In the genomic region with DNA sequence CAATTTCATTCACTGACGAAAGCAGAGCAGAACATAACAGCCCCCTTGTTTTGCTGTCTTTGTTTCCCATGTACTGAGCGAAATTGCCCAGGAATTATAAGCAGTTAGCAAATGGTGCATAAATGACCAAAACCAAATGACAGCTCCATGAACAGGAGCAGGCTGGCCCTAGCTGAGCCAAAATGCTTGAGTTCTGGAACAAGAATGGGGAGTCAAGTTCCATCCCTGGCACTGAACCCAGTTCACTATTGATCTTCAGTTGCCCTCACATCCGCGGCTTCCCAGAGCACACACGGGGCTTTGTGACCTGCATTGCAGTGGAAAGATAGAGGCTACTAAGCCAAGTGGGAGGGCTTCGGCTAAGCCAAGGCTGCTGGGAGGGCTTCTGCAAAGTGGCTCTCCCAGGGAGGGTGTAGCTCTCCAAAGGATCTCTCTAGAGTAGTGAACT, we compare ENCODE assay signal across 9 mouse cellular contexts. TPM values are rescaled to one million over a fixed set of nuclear protein-coding genes. Genes with fewer than 3 reads are reported as not detected.
DNase-seq lines count a peak whose midpoint lies in the region; ATAC-seq lines count a peak whose summit lies in the region.
"Had no signal": no experiment of that assay in that cellular context is flagged by ENCODE, and none has a peak within 500 bp of the region (broad histone marks: within the 10 kb centered on the region; RNA-seq: fewer than 3 reads in every experiment).

No protein-coding gene starts in this region.

- H3K9me3 ChIP-seq in kidney, embryonic 15.5 days (replicated peaks): peaks cover 4% of the 10 kb centered on the region; the same call in 1 of the 2 replicates
- no peaks in the 10 kb centered on the region for H3K9me3 ChIP-seq in limb, embryonic 10.5 days (replicated peaks)

- no peak for DNase-seq in kidney, postnatal 36 days
- peak; percentile 10 for DNase-seq in cerebellum, adult 8-10 months
- peak; percentile 12 for DNase-seq in gastrocnemius, postnatal 10 days
- no peak for DNase-seq in limb, embryonic 10.5 days (ENCODE audit: low spot score)
- DNase-seq in adipocyte (ENCODE audit: low spot score): no peak
- no peak for DNase-seq in urinary bladder, postnatal 10 days (ENCODE audit: low spot score)
- DNase-seq in thymus, postnatal 14 days: no peak

- no peak overlapping the region for H3K4me3 ChIP-seq in kidney, embryonic 15.5 days (replicated peaks)
- H3K4me3 ChIP-seq in limb, embryonic 10.5 days: no peak overlapping the region

- ATAC-seq in kidney, embryonic 15.5 days (replicated peaks; ENCODE audit: low FRiP score): no peak

- H3K27ac ChIP-seq in kidney, embryonic 15.5 days: 0 out of 2 replicates have a peak overlapping the region, but pooled peaks have one; percentile 18
- peak overlapping the region; percentile 76 for H3K27ac ChIP-seq in limb, embryonic 10.5 days

- no peaks in the 10 kb centered on the region for H3K36me3 ChIP-seq in kidney, embryonic 15.5 days
- no peaks in the 10 kb centered on the region for H3K36me3 ChIP-seq in limb, embryonic 10.5 days

- H3K4me2 ChIP-seq in kidney, embryonic 15.5 days: no peak overlapping the region

- no peak overlapping the region for H3K9ac ChIP-seq in kidney, embryonic 15.5 days

- no peaks in the 10 kb centered on the region for H3K27me3 ChIP-seq in kidney, embryonic 15.5 days
- no peaks in the 10 kb centered on the region for H3K27me3 ChIP-seq in limb, embryonic 10.5 days (ENCODE audit: low read depth, poor library complexity, severe bottlenecking)

- H3K4me1 ChIP-seq in kidney, embryonic 15.5 days: 0 out of 2 replicates have a peak, but pooled peaks cover 10% of the 10 kb centered on the region
- peaks cover 23% of the 10 kb centered on the region for H3K4me1 ChIP-seq in limb, embryonic 10.5 days

- 74% methylated on average over 6 of the region's 6 CpGs for WGBS in kidney, embryonic 15.5 days
- WGBS in limb, embryonic 10.5 days: 85% methylated on average over 6 of the region's 6 CpGs

RNA-seq across cellular contexts. Expression of gene Actbl2, which starts 19.1 kb away (rescaled TPM):
- not detected in 2 replicates for polyA plus RNA-seq in kidney, embryonic 15.5 days (2015; fragmentation: Nextera tagmentation; extraction: Ambion mirVana)
- not detected for total RNA-seq in gastrocnemius, postnatal 10 days (2021)
- not detected in 2 replicates for polyA plus RNA-seq in limb, embryonic 10.5 days (2016; fragmentation: Nextera tagmentation; extraction: Ambion mirVana)
- total RNA-seq: MEL had no signal

Comparison
In these comparisons a context has a peak if more than half of its experiments do, and no peak if none do; other contexts are left out.
1. DNase-seq: peak in cerebellum, adult 8-10 months (single experiment) and gastrocnemius, postnatal 10 days (single experiment); none in kidney, postnatal 36 days (0 of 2), limb, embryonic 10.5 days (single experiment), adipocyte (single experiment), urinary bladder, postnatal 10 days (single experiment) and thymus, postnatal 14 days (single experiment).